Comparison of ENCODE assay signal across 14 mouse cellular contexts in the genomic region with DNA sequence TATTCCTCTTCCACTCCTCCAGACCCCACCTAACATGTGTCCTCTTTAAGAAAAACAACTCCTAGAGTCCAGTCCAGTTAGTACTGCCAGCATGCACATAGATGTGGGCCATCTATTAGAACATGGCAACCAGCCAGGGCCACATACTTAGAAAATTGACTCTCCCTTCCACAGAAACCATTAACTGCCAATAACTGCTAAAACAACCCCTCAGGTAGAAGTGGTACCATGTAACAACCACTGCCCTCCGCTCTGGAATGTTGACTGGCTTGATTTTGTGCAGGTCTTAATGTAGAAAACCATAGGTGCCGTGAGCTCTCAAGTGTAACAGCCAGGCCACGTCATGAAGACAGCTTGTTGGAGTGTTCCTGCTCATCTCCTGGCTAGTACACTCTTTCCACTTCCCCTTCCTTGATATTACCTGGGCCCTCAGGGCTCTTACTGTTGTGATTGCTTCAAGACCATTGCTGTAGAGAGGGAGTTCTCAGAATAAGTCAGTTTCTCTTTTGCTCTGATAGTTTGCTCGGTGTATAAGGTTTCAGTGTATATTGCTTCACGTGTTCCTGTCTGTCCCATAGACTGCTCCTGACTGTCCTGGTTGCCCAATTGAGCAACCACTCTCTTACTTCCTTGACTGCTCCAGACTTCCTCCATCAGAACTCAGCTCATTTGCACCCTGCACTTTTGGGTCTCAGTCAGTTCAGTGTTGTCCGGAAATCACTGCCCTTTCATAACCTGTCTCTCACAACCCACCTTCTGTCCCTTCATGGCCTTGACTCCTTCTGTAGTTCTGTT. TPM values are rescaled to one million over a fixed set of nuclear protein-coding genes. Genes with fewer than 3 reads are reported as not detected.
A peak's percentile ranks its signal among the peaks of the same experiment; 100 is the strongest.
DNase-seq lines count a peak whose midpoint lies in the region; ATAC-seq lines count a peak whose summit lies in the region.
"Had no signal": no experiment of that assay in that cellular context is flagged by ENCODE, and none has a peak within 500 bp of the region (broad histone marks: within the 10 kb centered on the region; RNA-seq: fewer than 3 reads in every experiment).

No protein-coding gene starts in this region.

- no peak overlapping the region for H3K27ac ChIP-seq in liver, embryonic 16.5 days (ENCODE audit: low read length)
- no peak overlapping the region for H3K27ac ChIP-seq in forebrain, embryonic 12.5 days
- H3K27ac ChIP-seq: forebrain, embryonic 15.5 days; heart, embryonic 15.5 days; hindbrain, embryonic 13.5 days had no signal

- no peaks in the 10 kb centered on the region for H3K9me3 ChIP-seq in liver, embryonic 16.5 days (replicated peaks; ENCODE audit: control insufficient read depth, low read length)
- no peaks in the 10 kb centered on the region for H3K9me3 ChIP-seq in megakaryocyte, embryonic 14.5 days
- H3K9me3 ChIP-seq in forebrain, embryonic 12.5 days, result no peaks in the 10 kb centered on the region
- H3K9me3 ChIP-seq: forebrain, embryonic 15.5 days; heart, embryonic 15.5 days; hindbrain, embryonic 13.5 days had no signal

- H3K4me1 ChIP-seq in liver, embryonic 16.5 days (ENCODE audit: control insufficient read depth, low read depth, low read length), result no peaks in the 10 kb centered on the region; the same call in 1 of the 2 replicates
- peaks cover 7% of the 10 kb centered on the region for H3K4me1 ChIP-seq in megakaryocyte, embryonic 14.5 days
- no peaks in the 10 kb centered on the region for H3K4me1 ChIP-seq in forebrain, embryonic 12.5 days
- H3K4me1 ChIP-seq: forebrain, embryonic 15.5 days; hindbrain, embryonic 13.5 days had no signal

- H3K9ac ChIP-seq in liver, embryonic 16.5 days (ENCODE audit: low read depth, low read length), result no peak overlapping the region
- no peak overlapping the region for H3K9ac ChIP-seq in forebrain, embryonic 12.5 days
- H3K9ac ChIP-seq: forebrain, embryonic 15.5 days; heart, embryonic 15.5 days; hindbrain, embryonic 13.5 days had no signal

- no peak overlapping the region for H3K4me3 ChIP-seq in liver, embryonic 16.5 days (ENCODE audit: low read depth, low read length)
- H3K4me3 ChIP-seq in megakaryocyte, embryonic 14.5 days (replicated peaks), result peak overlapping the region; percentile 23
- no peak overlapping the region for H3K4me3 ChIP-seq in forebrain, embryonic 12.5 days (replicated peaks)
- H3K4me3 ChIP-seq: forebrain, embryonic 15.5 days; heart, embryonic 15.5 days; hindbrain, embryonic 13.5 days had no signal

- no peaks in the 10 kb centered on the region for H3K36me3 ChIP-seq in liver, embryonic 16.5 days (ENCODE audit: control insufficient read depth, insufficient read depth)
- peaks cover 43% of the 10 kb centered on the region for H3K36me3 ChIP-seq in megakaryocyte, embryonic 14.5 days (replicated peaks; ENCODE audit: low read length)
- H3K36me3 ChIP-seq in forebrain, embryonic 12.5 days (replicated peaks), result peaks cover 16% of the 10 kb centered on the region
- H3K36me3 ChIP-seq: forebrain, embryonic 15.5 days; heart, embryonic 15.5 days had no signal

- H3K27me3 ChIP-seq in liver, embryonic 16.5 days (ENCODE audit: control insufficient read depth, insufficient read depth, low read depth, low read length), result no peaks in the 10 kb centered on the region
- H3K27me3 ChIP-seq in megakaryocyte, embryonic 14.5 days (replicated peaks), result no peaks in the 10 kb centered on the region
- no peaks in the 10 kb centered on the region for H3K27me3 ChIP-seq in forebrain, embryonic 12.5 days
- H3K27me3 ChIP-seq: forebrain, embryonic 15.5 days; heart, embryonic 15.5 days; hindbrain, embryonic 13.5 days had no signal

- ATAC-seq in liver, embryonic 16.5 days (ENCODE audit: low read depth), result peak; percentile 53; the same call in 1 of the 2 replicates
- ATAC-seq in granulocyte monocyte progenitor cell, adult 5-6 weeks (replicated peaks; ENCODE audit: poor library complexity, severe bottlenecking), result peak; percentile 88
- no peak for ATAC-seq in megakaryocyte-erythroid progenitor cell, adult 5-6 weeks (replicated peaks; ENCODE audit: low FRiP score, low TSS enrichment, poor library complexity, severe bottlenecking)
- ATAC-seq in forebrain, embryonic 12.5 days (ENCODE audit: low FRiP score), result no peak
- ATAC-seq: CD4-positive, CD25-positive, alpha-beta regulatory T cell, adult 4 months; forebrain, embryonic 15.5 days had no signal

- WGBS in liver, embryonic 16.5 days (ENCODE audit: insufficient replicate concordance), result 67% methylated on average over 6 of the region's 6 CpGs
- WGBS in forebrain, embryonic 12.5 days, result 94% methylated on average over 6 of the region's 6 CpGs

- H3K4me2 ChIP-seq in liver, embryonic 16.5 days (ENCODE audit: low read depth, low read length), result no peak overlapping the region
- no peak overlapping the region for H3K4me2 ChIP-seq in forebrain, embryonic 12.5 days
- H3K4me2 ChIP-seq: forebrain, embryonic 15.5 days; heart, embryonic 15.5 days; hindbrain, embryonic 13.5 days had no signal

- DNase-seq in liver, result no peak
- peak; percentile 68 for DNase-seq in kidney, postnatal 14 days
- DNase-seq: adrenal gland, adult 8-10 months; cerebellum, adult 2 months; heart, adult 18-20 months had no signal

RNA-seq across cellular contexts. Expression of a gene that starts 26.7 kb away (rescaled TPM):
- 28.7 and 33.8 TPM in 2 replicates for polyA plus RNA-seq in liver, embryonic 16.5 days (2015; fragmentation: Nextera tagmentation; extraction: Ambion mirVana)
- 165 and 253 TPM in 2 replicates for total RNA-seq in granulocyte monocyte progenitor cell, adult 5-6 weeks (2014; fragmentation: Nextera tagmentation)
- 159 and 178 TPM in 2 replicates for total RNA-seq in granulocyte monocyte progenitor cell, adult 5-6 weeks (2017)
- 39.3 and 78.0 TPM in 2 replicates for polyA plus RNA-seq in megakaryocyte, embryonic 14.5 days (2012; ENCODE audit: insufficient read depth, low replicate concordance)
- 27.6 and 37.7 TPM in 2 replicates for total RNA-seq in megakaryocyte-erythroid progenitor cell, adult 5-6 weeks (2014; fragmentation: Nextera tagmentation)
- total RNA-seq in megakaryocyte-erythroid progenitor cell, adult 5-6 weeks (2017), result 6.7 and 44.0 TPM in 2 replicates
- 10.3 and 12.4 TPM in 2 replicates for polyA plus RNA-seq in forebrain, embryonic 12.5 days (2016; fragmentation: Nextera tagmentation; extraction: Ambion mirVana)

RNA-seq across cellular contexts. Expression of a gene that starts 28.7 kb away (rescaled TPM):
- 18.4 and 19.3 TPM in 2 replicates for polyA plus RNA-seq in liver, embryonic 16.5 days (2015; fragmentation: Nextera tagmentation; extraction: Ambion mirVana)
- total RNA-seq in granulocyte monocyte progenitor cell, adult 5-6 weeks (2014; fragmentation: Nextera tagmentation), result 30.2 and 50.6 TPM in 2 replicates
- 32.7 and 37.2 TPM in 2 replicates for total RNA-seq in granulocyte monocyte progenitor cell, adult 5-6 weeks (2017)
- polyA plus RNA-seq in megakaryocyte, embryonic 14.5 days (2012; ENCODE audit: insufficient read depth, low replicate concordance), result 6.8 and 18.7 TPM in 2 replicates
- 23.0 and 23.5 TPM in 2 replicates for total RNA-seq in megakaryocyte-erythroid progenitor cell, adult 5-6 weeks (2014; fragmentation: Nextera tagmentation)
- 22.5 and 26.0 TPM in 2 replicates for total RNA-seq in megakaryocyte-erythroid progenitor cell, adult 5-6 weeks (2017)
- 63.5 and 69.6 TPM in 2 replicates for polyA plus RNA-seq in forebrain, embryonic 12.5 days (2016; fragmentation: Nextera tagmentation; extraction: Ambion mirVana)

RNA-seq across cellular contexts. Expression of a gene that starts 32.3 kb away (rescaled TPM):
- 150 and 159 TPM in 2 replicates for polyA plus RNA-seq in liver, embryonic 16.5 days (2015; fragmentation: Nextera tagmentation; extraction: Ambion mirVana)
- total RNA-seq in granulocyte monocyte progenitor cell, adult 5-6 weeks (2014; fragmentation: Nextera tagmentation), result 157 and 158 TPM in 2 replicates
- 89.0 and 91.9 TPM in 2 replicates for total RNA-seq in granulocyte monocyte progenitor cell, adult 5-6 weeks (2017)
- 38.8 and 142 TPM in 2 replicates for polyA plus RNA-seq in megakaryocyte, embryonic 14.5 days (2012; ENCODE audit: insufficient read depth, low replicate concordance)
- total RNA-seq in megakaryocyte-erythroid progenitor cell, adult 5-6 weeks (2014; fragmentation: Nextera tagmentation), result 175 and 218 TPM in 2 replicates
- 54.3 and 59.0 TPM in 2 replicates for total RNA-seq in megakaryocyte-erythroid progenitor cell, adult 5-6 weeks (2017)
- 166 and 168 TPM in 2 replicates for polyA plus RNA-seq in forebrain, embryonic 12.5 days (2016; fragmentation: Nextera tagmentation; extraction: Ambion mirVana)

RNA-seq across cellular contexts. Expression of a gene that starts 49.4 kb away (rescaled TPM):
- 8.7 and 10.0 TPM in 2 replicates for polyA plus RNA-seq in liver, embryonic 16.5 days (2015; fragmentation: Nextera tagmentation; extraction: Ambion mirVana)
- total RNA-seq in granulocyte monocyte progenitor cell, adult 5-6 weeks (2014; fragmentation: Nextera tagmentation), result 5.9 and 8.4 TPM in 2 replicates
- total RNA-seq in granulocyte monocyte progenitor cell, adult 5-6 weeks (2017), result 8.4 and 14.1 TPM in 2 replicates
- 2.8 TPM in 1 of 2 replicates, not detected in the other for polyA plus RNA-seq in megakaryocyte, embryonic 14.5 days (2012; ENCODE audit: insufficient read depth, low replicate concordance)
- total RNA-seq in megakaryocyte-erythroid progenitor cell, adult 5-6 weeks (2014; fragmentation: Nextera tagmentation), result 3.9 TPM in 1 of 2 replicates, not detected in the other
- not detected in 2 replicates for total RNA-seq in megakaryocyte-erythroid progenitor cell, adult 5-6 weeks (2017)
- polyA plus RNA-seq in forebrain, embryonic 12.5 days (2016; fragmentation: Nextera tagmentation; extraction: Ambion mirVana), result 0.64 and 0.69 TPM in 2 replicates

RNA-seq across cellular contexts. Expression of a gene that starts 54.7 kb away (rescaled TPM):
- 33.9 and 35.8 TPM in 2 replicates for polyA plus RNA-seq in liver, embryonic 16.5 days (2015; fragmentation: Nextera tagmentation; extraction: Ambion mirVana)
- 162 and 191 TPM in 2 replicates for total RNA-seq in granulocyte monocyte progenitor cell, adult 5-6 weeks (2014; fragmentation: Nextera tagmentation)
- total RNA-seq in granulocyte monocyte progenitor cell, adult 5-6 weeks (2017), result 205 and 220 TPM in 2 replicates
- polyA plus RNA-seq in megakaryocyte, embryonic 14.5 days (2012; ENCODE audit: insufficient read depth, low replicate concordance), result 30.5 and 188 TPM in 2 replicates
- total RNA-seq in megakaryocyte-erythroid progenitor cell, adult 5-6 weeks (2014; fragmentation: Nextera tagmentation), result 9.1 and 10.4 TPM in 2 replicates
- 3.9 and 16.4 TPM in 2 replicates for total RNA-seq in megakaryocyte-erythroid progenitor cell, adult 5-6 weeks (2017)
- 4.8 TPM in 2 replicates for polyA plus RNA-seq in forebrain, embryonic 12.5 days (2016; fragmentation: Nextera tagmentation; extraction: Ambion mirVana)

Comparison
In these comparisons a context has a peak if more than half of its experiments do, and no peak if none do; other contexts are left out.
1. ATAC-seq: peak in liver, embryonic 16.5 days (single experiment) and granulocyte monocyte progenitor cell, adult 5-6 weeks (single experiment); none in megakaryocyte-erythroid progenitor cell, adult 5-6 weeks (single experiment) and forebrain, embryonic 12.5 days (single experiment).